Mouse (Mus musculus): ENCODE results near the gene Repin1.
"Not testable (repeated sequence)": the region's sequence is repeated elsewhere in the genome, so short reads cannot be mapped to it uniquely, and the experiment has no call there.

Gene Repin1

DNA sequence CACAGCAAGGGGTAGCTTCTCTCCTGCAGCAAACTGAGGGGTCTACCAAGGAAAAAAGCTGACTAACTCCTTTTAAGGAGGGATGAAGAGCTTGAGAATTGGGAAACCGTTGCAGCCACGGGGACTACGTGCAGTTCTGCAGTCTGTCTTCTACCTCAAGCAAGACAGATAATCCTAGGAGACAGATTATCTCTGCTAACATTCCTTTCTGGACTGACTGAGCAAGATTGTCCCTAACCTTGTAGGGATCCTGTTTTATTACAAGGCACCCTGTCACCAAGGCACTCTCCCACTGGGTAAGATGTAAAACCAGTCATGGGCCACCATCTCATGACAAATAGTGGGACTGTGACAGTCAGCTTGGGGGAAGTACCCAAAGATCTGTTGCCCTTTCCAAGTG, 12.4 kb upstream of the Repin1 start:
- no peak for DNase-seq

DNA sequence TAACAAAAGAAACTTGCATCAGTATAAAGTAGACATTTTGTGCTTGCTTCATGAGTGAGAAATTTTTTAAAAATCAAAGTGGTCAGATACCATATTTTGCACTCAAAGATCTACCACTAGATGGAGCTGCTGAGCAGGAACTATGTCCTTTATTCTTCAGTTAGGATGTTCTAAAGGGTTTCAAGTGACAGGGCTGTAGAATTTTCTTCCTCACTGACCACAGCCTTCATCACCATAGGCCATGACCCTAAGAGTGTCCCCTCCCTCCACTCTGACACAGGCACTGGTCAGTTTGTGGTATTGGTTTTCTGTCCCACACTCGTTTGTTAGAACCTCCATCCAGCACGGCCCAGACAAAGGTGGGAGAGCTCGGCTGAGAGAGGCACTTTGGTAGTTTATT, 11.6 kb upstream of the Repin1 start:
- peak; percentile 57 for DNase-seq

DNA sequence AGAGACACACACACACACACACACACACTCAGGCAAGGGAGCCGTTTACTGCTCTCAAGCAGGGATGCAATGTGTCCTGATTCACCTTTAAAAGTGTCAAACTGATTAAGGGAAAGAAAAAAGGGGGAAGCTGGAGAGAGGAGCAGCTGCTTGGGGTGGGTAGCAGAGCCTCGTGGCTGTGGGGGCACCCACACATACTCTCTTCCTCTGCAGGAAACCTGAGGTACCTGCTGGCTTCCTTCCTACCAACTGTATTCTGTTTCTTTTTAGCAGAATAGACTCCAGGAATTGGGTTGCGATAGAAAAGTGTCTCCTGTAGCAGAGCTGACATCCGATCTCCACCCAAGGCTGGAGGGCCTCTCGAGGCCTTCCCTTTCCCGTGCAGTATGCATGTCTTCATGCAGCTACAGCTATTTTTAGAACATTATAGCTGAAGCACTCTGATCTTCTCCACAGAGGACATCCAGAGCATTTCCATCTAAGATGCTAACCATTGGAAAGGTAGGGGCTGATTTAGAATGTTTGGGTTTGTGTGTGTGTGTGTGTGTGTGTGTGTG, 4.4 kb upstream of the Repin1 start, which contains the start of gene Gm45021:
Gm45021 (plus strand) TSS at position 417 of the 557 bp plus-strand sequence.
- no peak for DNase-seq

DNA sequence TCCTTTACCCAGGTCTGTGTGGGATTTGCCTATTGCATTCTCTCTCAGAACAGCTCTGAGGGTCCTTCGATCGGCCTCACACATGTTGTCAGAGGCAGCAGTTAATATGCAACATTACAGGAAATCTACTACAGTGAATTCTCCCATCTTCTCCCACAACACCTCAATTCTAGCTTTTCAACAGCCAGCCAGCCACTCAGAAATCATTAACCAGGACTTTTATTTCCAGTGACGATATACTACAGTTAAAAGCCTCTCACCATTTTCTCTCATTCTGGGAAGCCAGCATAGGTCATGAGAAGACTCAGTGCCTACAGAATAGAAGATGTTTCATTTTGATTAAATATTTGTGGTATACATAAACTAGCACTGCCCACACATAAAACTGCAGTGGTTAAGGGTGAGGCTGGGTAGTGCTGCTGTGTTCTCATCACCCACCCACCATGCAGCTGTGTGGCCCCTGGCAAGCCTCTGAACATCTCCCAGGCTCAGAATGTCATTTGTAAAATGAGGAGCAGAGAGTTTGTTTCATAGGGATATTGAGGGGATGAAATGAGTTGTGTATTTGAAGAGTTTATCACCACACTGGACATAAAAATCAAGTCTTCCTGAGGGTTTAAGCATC, 2.4 kb upstream of the Repin1 start:
- no peak for DNase-seq

DNA sequence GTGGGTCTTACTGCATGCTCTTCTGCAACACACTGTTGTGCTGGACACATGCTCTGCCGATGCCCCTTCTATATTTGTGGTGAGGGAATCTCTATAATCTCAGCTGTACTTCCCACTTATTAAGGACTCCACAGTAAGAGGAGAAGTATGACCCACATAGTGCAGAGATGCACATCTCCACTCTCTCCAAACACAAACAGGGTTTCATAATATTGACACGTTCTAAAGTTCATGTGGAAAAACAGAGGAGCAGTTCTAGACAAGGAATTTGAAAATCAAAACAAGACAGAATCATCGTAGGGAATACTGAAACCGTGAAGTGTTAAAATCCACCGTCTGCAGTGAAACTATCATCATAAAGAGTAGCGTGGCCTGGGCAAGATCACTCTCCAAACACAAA, 1.8 kb upstream of the Repin1 start:
- DNase-seq, result no peak

DNA sequence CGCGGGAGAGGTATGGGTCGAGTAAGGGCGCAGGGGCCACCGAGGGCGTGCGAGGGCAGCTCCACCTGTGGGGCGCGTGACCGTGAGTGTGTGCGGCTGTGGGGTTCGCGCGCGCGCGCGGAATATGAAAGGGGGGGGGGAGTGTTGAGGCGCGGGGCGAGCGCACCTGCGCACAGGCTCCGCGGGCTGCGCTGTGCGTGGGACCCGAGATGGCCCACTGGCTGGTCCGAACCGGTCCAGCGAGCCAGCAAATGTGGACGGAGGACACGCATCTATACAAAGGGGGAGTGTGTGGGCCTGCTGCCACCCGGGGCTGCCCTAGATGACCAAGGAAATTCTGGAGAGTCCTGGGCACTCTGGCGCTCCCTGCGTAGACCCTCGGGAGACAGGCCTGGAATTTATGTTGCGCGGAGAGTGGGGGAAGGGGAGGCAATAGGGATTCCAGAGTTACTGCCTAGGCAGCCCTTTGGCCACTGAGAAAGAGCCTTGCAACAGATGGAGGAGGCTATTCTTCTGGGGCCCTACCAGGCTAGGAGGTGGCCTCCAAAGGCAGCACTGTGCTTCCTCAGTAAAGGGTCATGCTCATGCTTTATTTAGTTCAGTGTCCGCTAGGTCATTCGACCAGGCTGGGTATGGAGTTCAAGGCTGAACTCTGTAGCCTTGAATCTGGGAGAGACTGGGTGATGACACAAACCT, 508 bp downstream of the Repin1 start:
- peak; percentile 72 for DNase-seq

DNA sequence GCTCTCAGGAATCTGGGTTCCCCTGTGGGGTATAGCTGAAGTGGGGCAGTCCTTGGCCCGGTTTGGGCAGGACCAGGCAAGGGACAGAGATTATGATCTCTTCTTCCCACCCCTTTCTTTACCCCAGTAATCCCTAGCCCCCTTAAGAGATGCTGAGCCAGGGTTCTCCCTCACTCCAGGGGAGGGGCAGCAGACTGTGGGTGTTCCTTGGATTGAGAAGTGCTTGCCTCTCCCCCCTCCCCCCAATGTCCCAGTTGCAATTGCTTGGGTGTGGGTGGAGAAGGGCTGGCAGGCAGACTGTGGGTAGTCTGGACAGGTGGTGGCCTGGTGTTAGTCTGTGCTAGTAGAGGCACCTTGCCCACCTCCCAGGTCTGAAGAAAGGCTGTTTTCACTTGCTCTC, 1.6 kb downstream of the Repin1 start:
- DNase-seq, result peak; percentile 45

DNA sequence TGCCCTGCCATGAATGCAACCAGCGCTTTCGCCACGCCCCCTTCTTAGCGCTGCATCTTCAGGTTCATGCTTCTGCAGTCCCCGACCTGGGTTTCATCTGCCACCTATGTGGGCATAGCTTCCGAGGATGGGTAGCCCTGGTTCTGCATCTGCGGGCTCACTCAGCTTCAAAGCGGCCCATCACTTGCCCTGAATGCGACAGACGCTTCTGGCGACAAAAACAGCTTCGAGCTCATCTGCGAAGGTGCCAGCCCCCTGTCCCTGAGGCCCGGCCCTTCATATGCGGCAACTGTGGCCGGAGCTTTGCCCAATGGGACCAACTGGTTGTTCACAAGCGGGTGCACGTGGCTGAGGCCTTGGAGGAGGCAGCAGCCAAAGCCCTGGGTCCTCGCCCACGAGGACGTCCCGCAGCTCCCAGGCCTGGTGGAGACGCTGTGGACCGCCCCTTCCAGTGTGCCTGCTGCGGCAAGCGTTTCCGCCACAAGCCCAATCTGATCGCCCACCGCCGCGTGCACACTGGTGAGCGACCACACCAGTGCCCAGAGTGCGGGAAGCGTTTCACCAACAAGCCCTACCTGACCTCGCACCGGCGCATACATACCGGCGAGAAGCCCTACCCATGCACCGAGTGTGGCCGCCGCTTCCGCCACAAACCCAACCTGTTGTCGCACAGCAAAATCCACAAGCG, 3.0 kb downstream of the Repin1 start:
- DNase-seq, result no peak

DNA sequence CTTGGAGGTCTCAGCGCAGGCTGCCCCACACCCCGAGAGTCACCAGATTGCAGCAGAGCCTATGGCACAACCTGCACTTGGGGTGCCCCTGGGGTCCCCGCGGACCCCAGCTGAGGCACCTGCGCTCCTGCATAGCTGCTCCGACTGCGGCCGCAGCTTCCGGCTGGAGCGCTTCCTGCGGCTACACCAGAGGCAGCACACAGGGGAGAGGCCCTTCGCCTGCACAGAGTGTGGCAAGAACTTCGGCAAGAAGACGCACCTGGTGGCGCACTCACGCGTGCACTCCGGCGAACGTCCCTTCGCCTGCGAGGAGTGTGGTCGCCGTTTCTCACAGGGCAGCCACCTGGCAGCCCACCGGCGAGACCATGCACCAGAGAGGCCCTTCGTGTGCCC, 3.5 kb downstream of the Repin1 start:
- DNase-seq, result no peak

DNA sequence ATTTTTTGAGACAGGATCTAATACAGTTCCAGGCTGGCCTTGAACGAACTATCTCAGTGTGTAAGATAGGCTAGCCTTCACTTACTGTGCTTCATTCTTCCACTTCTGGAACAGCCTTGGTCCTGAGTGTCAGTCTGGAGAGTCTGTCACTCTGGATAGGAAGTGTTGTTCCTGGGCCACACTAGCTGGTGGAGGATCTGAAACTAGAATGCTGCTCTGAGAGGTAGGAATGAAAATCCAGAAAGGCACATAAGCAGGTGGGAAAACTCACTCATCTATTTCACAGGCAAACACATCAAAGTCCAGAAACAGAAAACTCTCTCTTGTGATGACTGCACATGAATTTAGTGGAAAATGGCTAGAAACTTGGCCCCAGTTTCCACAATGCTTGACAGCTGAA, 6.9 kb downstream of the Repin1 start:
- no peak for DNase-seq

DNA sequence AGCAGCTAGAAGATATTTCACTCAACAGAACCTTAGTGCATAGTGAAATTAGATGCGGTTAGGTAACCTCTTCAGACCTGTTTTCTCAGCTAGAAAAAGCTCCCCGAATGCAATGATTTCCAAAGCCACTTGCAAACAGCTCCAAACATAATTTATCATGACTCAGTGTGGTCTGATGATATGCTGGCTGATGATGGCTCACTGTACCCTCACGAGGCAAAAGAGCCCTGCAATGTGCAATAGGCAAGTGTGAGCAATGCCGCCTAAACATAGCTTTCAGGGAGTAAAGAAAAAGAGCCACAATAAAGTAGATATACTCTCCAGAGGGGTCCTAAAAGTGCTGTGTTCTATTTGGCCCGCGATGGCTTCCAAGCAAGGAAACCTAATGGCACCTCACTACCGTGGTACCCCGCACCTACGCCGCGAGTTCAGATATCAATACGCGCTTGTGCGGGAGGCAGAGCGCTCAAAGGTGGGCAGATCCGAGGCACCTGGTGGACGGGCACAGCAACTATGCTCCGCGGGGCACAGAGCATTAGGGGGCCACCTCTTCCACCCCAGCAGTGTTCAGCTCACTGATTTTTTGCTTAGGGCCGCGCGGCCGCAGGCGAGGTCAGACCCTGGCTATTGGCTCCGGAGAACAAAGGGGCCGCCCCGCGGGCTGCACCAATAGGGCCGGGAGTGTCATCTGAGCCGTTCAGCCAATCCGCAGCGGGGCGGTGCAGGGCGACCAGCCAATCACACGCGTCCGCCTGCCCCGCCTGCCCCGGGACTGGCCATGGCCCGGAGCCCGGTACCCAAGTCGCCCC, 7.8 kb downstream of the Repin1 start, which contains the start of gene Zfp775:
Zfp775 (plus strand) TSS at position 793 of the 809 bp plus-strand sequence.
- DNase-seq, result peak; percentile 98

DNA sequence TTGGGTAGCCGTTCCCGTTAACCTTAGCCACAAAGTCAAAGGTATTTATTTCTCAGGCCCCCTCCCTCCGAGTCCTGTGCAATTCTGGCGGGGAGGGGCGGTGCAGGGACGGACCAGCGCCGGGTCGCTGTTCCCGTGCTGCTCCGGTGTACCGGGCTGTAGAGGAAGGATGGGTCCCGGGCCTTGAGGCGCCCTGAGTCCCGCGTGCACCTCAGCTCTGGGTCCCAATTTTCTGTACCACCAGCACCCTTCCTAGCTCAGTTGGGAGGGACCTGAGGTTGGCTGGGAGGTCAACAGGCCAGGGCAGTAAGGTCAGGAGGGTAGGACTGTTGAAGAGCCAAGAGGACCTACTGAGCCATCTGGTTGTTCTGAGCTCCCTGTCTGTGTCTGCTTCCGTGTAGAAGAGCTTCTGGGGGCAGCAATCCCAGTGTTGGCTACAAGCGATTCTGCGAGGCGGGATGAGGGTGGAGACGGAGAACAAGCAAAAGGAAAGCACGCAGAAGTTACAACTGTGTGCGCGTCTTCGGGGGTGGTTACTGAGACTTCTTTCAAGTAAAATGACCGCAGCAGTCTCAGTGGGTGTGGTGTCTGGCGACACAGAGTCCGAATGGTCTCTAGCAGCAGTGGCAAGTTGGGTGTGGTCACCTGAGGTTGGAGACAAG, 8.5 kb downstream of the Repin1 start:
- DNase-seq, result peak; percentile 54

DNA sequence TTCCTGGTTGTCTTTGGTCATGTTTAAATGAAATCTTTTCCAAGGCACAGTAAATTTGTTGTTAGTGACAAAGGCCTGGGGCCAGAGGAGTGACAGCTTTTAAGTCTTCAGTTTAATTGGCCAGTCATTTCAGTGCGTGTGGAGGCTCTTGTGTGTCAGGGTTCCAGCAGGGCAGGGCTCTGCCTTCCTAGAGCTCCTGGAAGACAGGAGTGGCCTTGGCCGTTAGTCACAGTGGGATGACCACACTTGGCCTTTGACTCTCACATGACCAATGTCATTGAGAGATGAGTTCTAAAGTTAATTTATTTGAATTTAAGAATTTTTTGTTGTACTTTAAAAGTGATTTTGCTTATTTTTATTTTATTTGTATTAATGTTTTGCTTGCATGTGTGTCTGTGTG, 14.4 kb downstream of the Repin1 start:
- no peak for DNase-seq

DNA sequence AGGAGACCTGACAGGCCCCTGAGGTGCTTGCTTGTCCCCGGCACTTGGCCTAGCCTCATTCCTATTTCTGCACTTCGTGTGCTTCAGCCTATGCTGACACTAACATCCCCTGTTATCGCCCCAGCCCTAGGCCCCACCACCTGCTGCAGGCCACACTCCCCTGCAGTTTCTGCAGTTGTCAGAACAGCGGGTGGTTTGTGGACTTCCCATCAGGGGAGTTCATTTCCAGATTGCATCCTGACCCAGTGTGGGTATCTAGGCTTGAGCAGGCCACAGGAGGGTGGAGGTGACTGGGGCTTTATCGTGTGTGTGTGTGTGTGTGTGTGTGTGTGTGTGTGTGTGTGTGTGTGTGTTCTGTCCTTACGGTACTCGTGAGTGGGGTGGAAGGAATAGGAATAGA, 15.8 kb downstream of the Repin1 start:
- no peak for DNase-seq

DNA sequence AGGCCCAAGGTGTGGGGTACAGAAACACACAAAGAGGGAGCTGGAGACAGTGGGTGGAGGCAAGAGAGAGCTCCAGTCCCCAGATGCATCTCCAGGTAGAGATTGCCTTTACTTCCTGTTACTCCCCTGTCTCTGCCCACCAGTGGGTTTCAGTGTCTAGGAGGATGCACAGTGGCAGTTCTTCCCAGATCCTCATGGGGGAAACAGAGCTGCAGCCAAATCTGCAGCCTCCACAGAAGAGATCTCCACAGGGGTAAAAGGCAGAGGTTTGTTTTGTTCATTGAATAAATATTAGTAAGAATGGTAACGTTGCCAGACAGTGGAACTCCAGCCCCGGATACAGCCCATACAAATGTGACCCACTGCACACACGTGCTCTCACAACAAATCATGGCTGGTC, 17.0 kb downstream of the Repin1 start:
- DNase-seq, result no peak

DNA sequence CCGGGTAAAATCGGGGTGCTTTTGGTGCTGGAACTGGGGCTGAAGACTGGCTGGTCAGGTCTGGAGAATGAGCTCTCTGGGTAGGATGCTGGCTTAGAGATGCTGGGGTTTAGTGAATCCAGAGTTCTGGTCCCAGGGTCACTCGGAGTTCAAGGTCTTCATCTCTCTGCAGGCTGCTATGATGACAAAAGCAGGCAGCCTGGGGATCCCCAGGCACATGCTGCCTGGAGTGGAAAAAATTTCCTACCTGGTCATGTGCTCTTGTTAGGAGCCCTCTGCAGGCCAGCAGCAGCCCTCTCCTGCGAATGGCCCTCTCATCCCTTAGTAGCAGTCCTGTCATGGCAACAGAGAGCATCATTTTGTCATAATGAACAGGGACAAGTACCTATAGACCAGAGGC, 19.8 kb downstream of the Repin1 start:
- DNase-seq, result no peak

DNA sequence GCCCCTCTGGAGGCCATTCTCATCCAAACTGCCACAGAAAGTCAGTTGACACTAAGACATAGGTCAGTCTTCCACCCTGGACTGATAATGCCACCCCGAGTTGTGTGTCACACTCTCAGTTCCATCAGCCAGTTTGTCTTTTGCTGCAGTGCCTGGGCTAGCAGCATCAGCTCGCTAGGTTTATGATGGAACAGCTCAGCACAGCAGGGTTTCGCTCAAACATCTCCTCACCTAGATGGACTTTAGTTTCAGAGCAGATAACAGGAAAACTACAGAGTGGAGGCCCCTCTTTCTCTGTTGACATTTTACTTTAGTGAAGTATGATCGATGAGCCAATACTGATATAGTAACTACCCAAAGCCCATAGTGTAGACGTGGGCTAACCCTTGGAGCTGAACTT, 21.1 kb downstream of the Repin1 start:
- no peak for DNase-seq

DNA sequence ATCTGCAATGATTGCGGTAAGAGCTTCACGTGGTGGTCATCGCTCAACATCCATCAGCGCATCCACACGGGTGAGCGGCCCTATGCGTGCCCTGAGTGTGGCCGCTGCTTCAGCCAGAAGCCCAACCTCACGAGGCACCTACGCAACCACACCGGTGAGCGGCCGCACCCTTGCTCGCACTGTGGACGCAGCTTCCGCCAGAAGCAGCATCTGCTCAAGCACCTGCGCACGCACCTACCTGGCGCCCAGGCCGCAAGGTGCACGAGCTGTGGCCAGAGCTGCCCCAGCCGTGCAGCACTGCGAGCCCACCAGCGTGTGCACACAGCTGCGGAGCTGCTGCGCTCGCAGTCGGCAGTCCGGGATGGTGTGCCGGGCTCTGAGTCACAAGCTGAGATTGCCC, 26.3 kb downstream of the Repin1 start:
- DNase-seq, result no peak

DNA sequence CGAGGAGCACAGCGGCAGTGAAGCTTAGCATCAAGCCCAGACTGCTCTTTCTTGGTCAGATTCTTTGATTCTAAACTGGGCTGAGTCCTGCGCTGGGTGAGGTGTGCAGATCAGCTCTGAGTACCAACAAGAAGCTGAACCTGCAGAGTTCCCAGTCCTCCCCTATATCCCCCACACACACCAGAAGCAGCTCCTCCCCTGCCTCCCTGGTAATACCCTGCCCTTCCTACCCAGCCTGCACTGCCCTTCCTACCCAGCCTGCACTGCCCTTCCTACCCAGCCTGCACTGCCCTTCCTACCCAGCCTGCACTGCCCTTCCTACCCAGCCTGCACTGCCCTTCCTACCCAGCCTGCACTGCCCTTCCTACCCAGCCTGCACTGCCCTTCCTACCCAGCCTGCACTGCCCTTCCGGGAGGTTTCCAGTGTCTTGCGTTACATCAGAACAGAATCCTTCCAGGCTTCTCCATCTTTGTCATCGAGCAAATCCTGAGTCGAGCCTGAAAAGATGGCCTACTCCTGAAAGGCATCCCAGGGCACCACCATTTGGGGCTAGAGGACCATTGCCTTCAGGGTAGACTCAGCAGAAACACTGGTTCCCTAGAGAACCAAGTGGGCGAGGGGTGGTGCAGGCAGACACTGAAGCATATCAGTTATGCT, 28.6 kb downstream of the Repin1 start:
- DNase-seq, result not testable (repeated sequence)

DNA sequence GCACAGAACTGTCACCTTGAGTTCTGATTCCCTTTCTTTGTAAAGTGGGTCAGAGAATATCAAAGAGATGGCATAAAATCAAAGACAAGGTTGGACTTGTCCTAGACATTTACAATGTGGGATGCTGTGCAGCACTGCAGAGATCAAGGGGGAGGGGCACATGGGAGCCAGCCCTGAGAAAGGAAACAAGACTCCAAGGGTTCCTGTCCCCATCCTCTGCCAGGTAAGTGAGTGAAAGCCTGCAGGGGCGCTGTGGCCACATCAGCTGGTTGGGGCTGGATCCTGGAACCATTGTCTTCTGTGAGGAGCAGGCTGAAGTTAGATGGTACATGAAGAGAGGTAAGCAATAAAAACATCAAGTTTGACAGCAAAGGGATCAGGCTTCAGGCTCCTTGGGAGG, 29.8 kb downstream of the Repin1 start:
- no peak for DNase-seq

DNA sequence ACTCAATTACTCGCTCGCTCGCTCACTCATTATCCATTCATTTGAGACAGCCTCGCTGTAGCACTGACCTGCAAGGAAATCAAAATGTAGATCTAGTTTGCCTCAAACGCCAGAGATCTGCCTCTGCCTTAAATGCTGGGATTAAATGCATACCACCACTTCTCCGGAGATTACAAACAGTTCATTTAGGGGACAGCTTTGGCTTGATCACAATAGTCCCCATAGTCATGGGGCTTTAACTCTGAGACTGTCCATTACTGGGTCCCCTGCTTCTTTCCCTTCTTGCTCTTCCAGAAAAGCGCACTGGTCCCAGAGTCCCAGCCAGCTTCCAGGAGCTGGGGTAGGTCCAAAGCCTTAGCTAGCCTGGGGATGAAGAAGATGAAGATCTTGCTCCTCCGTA, 32.8 kb downstream of the Repin1 start, which contains the start of gene AI854703:
AI854703 (plus strand) TSS at position 301 of the 400 bp plus-strand sequence.
- no peak for DNase-seq

DNA sequence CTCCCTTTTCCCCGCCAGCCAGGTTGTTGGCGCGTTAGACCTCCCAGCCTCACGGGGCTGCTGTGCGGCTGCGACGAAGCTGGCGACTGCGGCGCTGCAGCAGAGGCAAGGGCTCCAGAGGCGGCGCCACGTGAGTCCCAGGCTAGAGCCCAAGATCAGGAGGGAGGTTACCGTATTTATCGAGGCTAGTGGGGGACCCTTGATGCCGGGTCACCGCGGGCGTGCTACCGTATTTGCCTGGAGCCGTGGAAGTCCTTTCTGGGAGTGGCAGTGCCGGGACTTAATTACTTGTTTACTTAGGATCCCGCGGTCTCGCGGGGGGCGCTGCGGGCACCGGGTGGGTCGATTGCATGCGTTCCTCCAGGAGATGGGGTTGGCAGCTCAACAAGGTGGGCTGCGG, 33.3 kb downstream of the Repin1 start:
- peak; percentile 79 for DNase-seq

Data from kidney, postnatal 10 days (tissue).